Mouse (Mus musculus) T-cell, adult 66 days (primary cell): ENCODE measurements around the gene Ttc23. TPM values are rescaled to one million over a fixed set of nuclear protein-coding genes. Genes with fewer than 3 reads are reported as not detected.

Experiments
- total RNA-seq, 2 experiments: library from RNA; stranded (reverse); gene quantifications; 3 replicates in 1 of 2; 4 replicates in 1 of 2; pipeline ENCODE4 v1.2.4; 2023

Ttc23 gene
- total RNA-seq: 1 to 10 TPM; 1.8 to 3.9 TPM

GRCm38 (mm10) chr7:67647277-67647676 is at the start of gene Ttc23:
Gene Ttc23 (plus strand): TSS chr7:67647410.

GRCm38 (mm10) chr7:67644833-67645680 is 2.2 kb upstream of the Ttc23 start, which contains the start of gene Lrrc28:
Gene Lrrc28 (minus strand): TSS chr7:67645268.

GRCm38 (mm10) chr7:67759629-67759995 is 112.4 kb downstream of the Ttc23 start, which contains the start of gene Synm:
Gene Synm (minus strand): TSS chr7:67759742.

Other genes starting within 250 kb of the Ttc23 start
- 10 to 100 TPM; 27.3 to 46.9 TPM for gene Lrrc28, start 2.1 kb upstream of the Ttc23 start, total RNA-seq
- not detected for gene Synm, start 112.3 kb downstream of the Ttc23 start, total RNA-seq